Mouse (Mus musculus): ENCODE data around the gene Klhl10.

Klhl10 gene

GRCm38 (mm10) chr11:100408076-100408834, 33.5 kb upstream of the Klhl10 start:
- no peak for DNase-seq (ENCODE audit: low spot score)

- peak; percentile 63 for DNase-seq (ENCODE audit: low spot score)
These were observed 32.8 kb upstream of the Klhl10 start for GRCm38 (mm10) chr11:100408835-100409462.

- DNase-seq (ENCODE audit: low spot score) = no peak
These were observed 32.0 kb upstream of the Klhl10 start for GRCm38 (mm10) chr11:100409686-100410085.

GRCm38 (mm10) chr11:100411736-100412135, 30.0 kb upstream of the Klhl10 start:
- DNase-seq (ENCODE audit: low spot score) = no peak

GRCm38 (mm10) chr11:100413541-100413940, 28.2 kb upstream of the Klhl10 start:
- no peak for DNase-seq (ENCODE audit: low spot score)

- peak; percentile 83 for DNase-seq (ENCODE audit: low spot score)
These were observed 27.4 kb upstream of the Klhl10 start, which contains the start of gene P3h4 for GRCm38 (mm10) chr11:100414021-100414913. TSS of gene P3h4 (minus strand) at chr11:100414836.

- DNase-seq (ENCODE audit: low spot score) = peak; percentile 63
These were observed 26.5 kb upstream of the Klhl10 start, which contains the start of gene Fkbp10 for GRCm38 (mm10) chr11:100414914-100415822. TSS of gene Fkbp10 (plus strand) at chr11:100415697.

GRCm38 (mm10) chr11:100421537-100421936, 20.2 kb upstream of the Klhl10 start:
- DNase-seq (ENCODE audit: low spot score) = no peak

- DNase-seq (ENCODE audit: low spot score) = no peak
These were observed 17.9 kb upstream of the Klhl10 start for GRCm38 (mm10) chr11:100423836-100424235.

GRCm38 (mm10) chr11:100425851-100426250, 15.9 kb upstream of the Klhl10 start:
- DNase-seq (ENCODE audit: low spot score) = peak; percentile 83

- peak; percentile 53 for DNase-seq (ENCODE audit: low spot score)
These were observed 14.9 kb upstream of the Klhl10 start for GRCm38 (mm10) chr11:100426820-100427219.

GRCm38 (mm10) chr11:100428612-100429199, 13.0 kb upstream of the Klhl10 start:
- peak; percentile 88 for DNase-seq (ENCODE audit: low spot score)

GRCm38 (mm10) chr11:100430052-100430451, 11.7 kb upstream of the Klhl10 start:
- no peak for DNase-seq (ENCODE audit: low spot score)

- no peak for DNase-seq (ENCODE audit: low spot score)
These were observed 9.7 kb upstream of the Klhl10 start for GRCm38 (mm10) chr11:100432002-100432401.

- DNase-seq (ENCODE audit: low spot score) = peak; percentile 52
These were observed 6.0 kb upstream of the Klhl10 start for GRCm38 (mm10) chr11:100435678-100436246.

GRCm38 (mm10) chr11:100437901-100438300, 3.8 kb upstream of the Klhl10 start:
- no peak for DNase-seq (ENCODE audit: low spot score)

GRCm38 (mm10) chr11:100440691-100441522, 810 bp upstream of the Klhl10 start:
- peak; percentile 81 for DNase-seq (ENCODE audit: low spot score)

- no peak for DNase-seq (ENCODE audit: low spot score)
These were observed 908 bp downstream of the Klhl10 start for GRCm38 (mm10) chr11:100442625-100443024.

- no peak for DNase-seq (ENCODE audit: low spot score)
These were observed 15.5 kb downstream of the Klhl10 start for GRCm38 (mm10) chr11:100457247-100457646.

GRCm38 (mm10) chr11:100457711-100458110, 16.0 kb downstream of the Klhl10 start:
- no peak for DNase-seq (ENCODE audit: low spot score)

Measured in testis, postnatal 14 days (tissue).